22 mouse cellular contexts compared by ENCODE assay signal in genomic region chr14:102911582-102911981, GRCm38 (mm10).
"Had no signal": no experiment of that assay in that cellular context is flagged by ENCODE, and none has a peak within 500 bp of the region (broad histone marks: within the 10 kb centered on the region; RNA-seq: fewer than 3 reads in every experiment).

No protein-coding gene starts in this region.

- H3K4me2 ChIP-seq: intestine, embryonic 15.5 days; kidney, embryonic 15.5 days; midbrain, embryonic 13.5 days; neural tube, embryonic 13.5 days; stomach, embryonic 15.5 days had no signal

- DNase-seq: kidney, adult 11 months; kidney, adult 8-10 months; kidney, postnatal 10 days; kidney, postnatal 36 days; layer of hippocampus, postnatal 36 days; lung, adult 2 months; lung, postnatal 36 days; retina, postnatal 1 day; right cerebral cortex, postnatal 25 days; spleen, adult 18-20 months; thymus, postnatal 36 days had no signal

- H3K9ac ChIP-seq: intestine, embryonic 15.5 days; kidney, embryonic 15.5 days; liver, embryonic 14.5 days; midbrain, embryonic 13.5 days; neural tube, embryonic 13.5 days; stomach, embryonic 15.5 days had no signal

- H3K4me3 ChIP-seq: intestine, embryonic 15.5 days; kidney, embryonic 15.5 days; left cerebral cortex, adult 2 months; megakaryocyte, embryonic 14.5 days; midbrain, embryonic 10.5 days; midbrain, embryonic 13.5 days; myocyte; neural tube, embryonic 13.5 days; stomach, embryonic 15.5 days had no signal

- H3K9me3 ChIP-seq: intestine, embryonic 15.5 days; kidney, embryonic 15.5 days; megakaryocyte, embryonic 14.5 days; midbrain, embryonic 10.5 days; midbrain, embryonic 13.5 days; neural tube, embryonic 13.5 days; stomach, embryonic 15.5 days had no signal

- H3K4me1 ChIP-seq: intestine, embryonic 15.5 days; kidney, embryonic 15.5 days; midbrain, embryonic 10.5 days; midbrain, embryonic 13.5 days; neural tube, embryonic 13.5 days; stomach, embryonic 15.5 days had no signal

- H3K27me3 ChIP-seq: intestine, embryonic 15.5 days; kidney, embryonic 15.5 days; megakaryocyte, embryonic 14.5 days; midbrain, embryonic 13.5 days; neural tube, embryonic 13.5 days; stomach, embryonic 15.5 days had no signal

- H3K27ac ChIP-seq: intestine, embryonic 15.5 days; kidney, embryonic 15.5 days; left cerebral cortex, adult 2 months; liver, embryonic 14.5 days; midbrain, embryonic 10.5 days; midbrain, embryonic 13.5 days; neural tube, embryonic 13.5 days; stomach, embryonic 15.5 days had no signal

- ATAC-seq: intestine, embryonic 15.5 days; midbrain, embryonic 13.5 days; midbrain, embryonic 16.5 days had no signal

- H3K36me3 ChIP-seq: intestine, embryonic 15.5 days; kidney, embryonic 15.5 days; midbrain, embryonic 10.5 days; midbrain, embryonic 13.5 days; neural tube, embryonic 13.5 days; stomach, embryonic 15.5 days had no signal
